Mouse (Mus musculus): Measurements from ENCODE around the gene Naa80.
"Not testable (repeated sequence)": the region's sequence is repeated elsewhere in the genome, so short reads cannot be mapped to it uniquely, and the experiment has no call there.

Gene Naa80

DNA sequence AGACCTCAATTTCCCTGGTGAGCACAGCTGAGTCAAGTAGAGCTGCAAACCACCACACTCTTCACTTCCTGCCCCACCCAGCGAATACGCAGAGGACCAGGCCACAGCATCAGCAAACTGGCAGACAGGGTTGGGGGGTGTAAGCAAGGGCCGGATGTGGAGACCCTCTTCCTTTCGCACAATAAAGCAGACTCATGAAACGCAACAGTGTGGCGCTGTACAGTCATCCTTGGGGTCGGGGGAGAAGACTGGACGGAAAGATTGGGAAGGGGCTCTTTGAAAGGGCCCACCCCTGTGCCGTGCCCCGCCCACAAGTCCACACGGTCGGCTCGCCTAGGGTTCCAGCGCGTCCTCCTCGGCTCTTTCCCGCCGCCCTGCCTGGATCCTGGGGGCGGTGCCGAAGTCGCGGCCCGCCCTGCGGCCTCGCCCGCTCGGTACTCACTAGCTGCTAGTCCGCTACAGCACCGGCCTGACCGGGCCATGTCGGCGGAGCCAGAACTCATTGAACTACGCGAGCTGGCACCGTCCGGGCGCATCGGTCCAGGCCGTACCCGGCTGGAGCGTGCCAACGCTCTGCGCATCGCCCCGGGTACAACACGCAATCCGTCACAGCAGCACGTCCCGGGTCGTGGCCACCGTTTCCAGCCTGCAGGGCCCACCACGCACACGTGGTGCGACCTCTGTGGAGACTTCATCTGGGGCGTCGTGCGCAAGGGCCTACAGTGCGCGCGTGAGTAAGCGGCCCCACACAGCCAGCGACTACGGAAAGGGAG lies 27.4 kb upstream of the Naa80 start, which contains the start of gene Rassf1:
Gene Rassf1 (plus strand): TSS at position 439 of the 773 bp plus-strand sequence.
- peak; percentile 68 for DNase-seq

DNA sequence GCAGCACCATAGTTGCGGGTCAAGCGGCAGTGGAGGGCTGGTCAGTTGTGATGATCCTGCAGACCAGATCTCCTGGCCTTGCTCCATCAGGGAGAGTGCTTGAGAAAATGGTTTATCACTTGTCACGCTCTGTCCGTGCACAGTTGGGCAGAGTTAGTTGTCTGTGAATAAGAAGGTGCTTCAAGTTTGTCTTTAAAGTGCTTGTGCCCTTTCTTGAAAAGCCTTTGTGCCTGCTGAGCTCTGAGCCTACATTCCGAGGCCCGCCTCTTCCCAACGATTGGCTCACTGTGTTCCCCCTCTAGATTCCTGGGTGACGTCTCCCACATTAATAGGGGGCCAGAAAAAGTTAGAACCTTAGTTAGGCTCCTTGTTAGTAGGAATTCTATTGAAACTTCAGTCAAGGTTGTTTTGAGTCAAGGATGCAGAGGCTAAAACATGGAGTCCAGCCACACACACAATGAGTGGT lies 26.8 kb upstream of the Naa80 start:
- no peak for DNase-seq

DNA sequence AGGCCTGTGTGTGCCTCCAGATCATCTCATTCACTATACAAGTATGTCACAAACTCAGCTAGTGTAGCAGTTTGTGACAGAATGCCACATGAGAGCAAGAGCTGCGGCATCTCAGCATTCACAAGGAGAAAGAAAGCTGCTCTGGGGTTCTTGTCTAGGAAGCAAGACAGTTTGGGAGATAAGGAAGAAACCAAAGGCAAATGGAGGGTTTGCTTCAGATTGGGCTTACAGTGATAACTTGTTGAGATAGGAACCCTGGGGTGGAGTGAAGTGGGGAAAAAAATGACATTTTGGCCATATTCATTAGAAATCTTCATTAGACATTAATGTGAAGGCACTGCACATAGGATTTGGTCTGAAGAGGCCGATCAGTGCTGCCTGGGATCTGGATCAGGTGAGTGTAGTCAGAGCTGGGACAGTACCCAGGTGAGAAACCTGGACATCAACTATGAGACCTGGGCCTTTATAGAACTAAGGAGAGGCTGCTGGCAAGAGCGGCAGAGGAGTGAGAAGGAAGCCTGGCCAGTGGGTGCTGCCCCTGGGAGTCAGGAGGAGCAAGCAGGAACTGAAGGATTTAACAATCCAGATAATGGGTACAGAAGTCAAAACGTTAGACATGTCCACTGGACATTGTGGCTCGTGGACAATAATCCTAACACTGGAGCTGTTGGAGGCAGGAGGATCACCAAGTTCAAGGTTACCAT lies 25.8 kb upstream of the Naa80 start:
- DNase-seq: no peak

DNA sequence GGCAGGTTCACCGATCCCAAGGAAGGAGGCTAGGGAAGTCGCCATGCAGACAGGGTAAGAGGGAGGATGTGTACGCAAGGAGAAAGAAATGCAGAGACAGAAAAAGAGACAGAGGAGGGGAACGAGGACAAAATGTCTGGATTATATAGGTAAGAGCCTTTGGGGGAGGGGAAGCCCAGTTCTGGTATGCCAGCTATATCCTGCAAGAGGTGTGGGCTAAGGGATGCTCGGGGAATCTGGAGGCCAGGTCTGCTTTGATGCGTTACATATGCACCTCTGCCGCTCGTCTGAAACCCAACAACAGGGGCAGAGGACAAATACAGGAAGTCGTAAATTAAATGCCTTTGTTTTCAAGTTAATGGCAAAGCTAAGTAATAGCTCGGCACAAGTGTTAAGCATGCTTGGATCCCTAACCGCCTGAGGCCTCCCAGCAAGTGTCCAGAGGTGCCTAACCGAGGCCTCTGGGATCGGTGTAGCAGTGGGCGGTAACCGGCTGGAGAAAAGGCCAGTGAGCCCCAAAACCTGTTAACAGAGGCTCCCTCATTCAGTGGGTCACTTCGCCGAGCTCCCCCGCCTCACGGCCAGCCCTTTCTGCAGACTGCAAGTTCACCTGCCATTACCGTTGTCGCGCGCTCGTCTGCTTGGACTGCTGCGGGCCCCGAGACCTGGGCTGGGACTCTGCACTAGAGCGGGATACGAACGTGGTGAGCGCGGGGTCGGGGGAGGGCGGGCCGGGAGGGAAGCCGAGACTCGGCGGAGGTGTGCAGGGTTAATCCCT lies 25.0 kb upstream of the Naa80 start:
- no peak for DNase-seq

DNA sequence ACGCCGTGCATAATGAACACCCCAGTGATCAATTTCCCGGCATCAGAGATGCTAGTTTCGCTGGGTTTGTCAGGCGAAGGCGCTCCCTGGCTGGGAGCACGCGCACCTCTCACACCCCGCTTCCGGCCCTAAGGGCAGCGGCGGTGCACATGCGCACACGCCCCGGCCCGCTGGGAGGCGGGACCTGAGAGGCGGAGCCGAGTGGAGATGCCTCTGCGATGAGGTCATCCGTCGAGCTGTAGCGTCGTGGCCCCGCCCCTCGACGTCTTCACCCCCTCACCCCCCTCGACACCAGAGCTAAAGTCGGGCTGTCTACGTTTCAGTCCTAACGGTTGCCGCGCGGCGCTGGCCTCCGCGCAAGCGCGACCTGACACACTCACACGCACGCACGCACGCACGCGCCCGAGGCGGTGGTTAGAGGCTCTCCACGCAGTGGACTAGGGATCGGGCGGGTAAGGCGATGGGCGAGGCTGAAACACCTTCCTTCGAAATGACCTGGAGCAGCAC lies 24.3 kb upstream of the Naa80 start:
- peak; percentile 94 for DNase-seq

DNA sequence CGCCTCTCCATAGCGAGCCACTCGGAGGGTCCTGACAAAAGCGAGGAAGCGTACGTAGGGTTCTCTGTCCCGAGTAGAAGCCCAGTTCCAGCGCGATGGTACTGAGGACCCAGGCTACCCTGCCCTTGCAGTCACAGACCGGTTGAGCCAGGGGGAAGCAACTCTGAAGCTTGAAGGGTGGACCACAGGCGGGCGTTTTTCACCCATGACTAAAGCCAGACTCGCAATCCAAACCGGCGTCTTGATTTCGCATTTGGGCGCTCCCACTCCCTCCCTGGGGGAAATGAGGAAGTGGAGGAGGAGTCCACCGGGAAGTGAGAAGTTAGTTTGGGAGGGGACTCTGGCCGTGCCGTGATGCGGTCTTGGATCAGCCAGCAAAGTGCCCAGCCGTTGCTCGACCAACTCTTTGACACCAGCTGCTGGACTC lies 23.6 kb upstream of the Naa80 start:
- peak; percentile 74 for DNase-seq

DNA sequence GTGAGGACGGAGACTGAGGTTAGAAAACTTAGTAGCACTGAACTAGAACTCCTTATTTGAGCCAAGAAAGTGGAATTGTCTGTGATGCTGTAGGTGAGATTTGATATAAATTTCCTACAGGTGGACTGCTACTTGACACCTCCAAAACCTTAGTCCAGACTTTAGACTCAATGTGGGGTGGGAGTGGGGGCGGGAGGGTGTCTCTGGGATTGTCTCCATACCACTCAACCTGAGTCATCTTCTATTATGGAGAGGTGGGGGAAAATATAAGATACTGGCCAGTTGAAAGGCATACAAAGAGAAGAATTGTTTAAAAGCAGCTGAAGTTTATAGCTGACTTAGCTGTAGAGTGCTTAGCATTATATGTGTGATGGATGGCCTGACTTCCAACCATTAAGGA lies 23.0 kb upstream of the Naa80 start:
- no peak for DNase-seq

DNA sequence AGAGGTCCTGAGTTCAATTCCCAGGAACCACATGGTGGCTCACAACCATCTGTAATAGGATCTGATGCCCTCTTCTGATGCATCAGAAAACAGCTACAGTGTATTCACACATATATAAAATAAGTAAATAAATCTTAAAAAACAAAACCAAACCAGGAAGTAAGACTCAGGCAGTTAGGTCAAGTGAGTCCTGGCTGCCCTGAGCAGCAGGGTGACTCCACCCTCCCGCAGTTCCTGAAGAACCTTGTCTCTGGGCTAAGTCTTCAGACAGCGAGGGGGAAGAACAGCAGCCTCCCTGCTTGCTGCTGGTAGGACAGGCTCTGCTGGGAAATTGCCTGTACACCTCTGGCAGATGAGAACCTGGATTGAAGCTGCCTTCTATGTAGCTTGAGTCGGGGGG lies 22.3 kb upstream of the Naa80 start:
- no peak for DNase-seq

DNA sequence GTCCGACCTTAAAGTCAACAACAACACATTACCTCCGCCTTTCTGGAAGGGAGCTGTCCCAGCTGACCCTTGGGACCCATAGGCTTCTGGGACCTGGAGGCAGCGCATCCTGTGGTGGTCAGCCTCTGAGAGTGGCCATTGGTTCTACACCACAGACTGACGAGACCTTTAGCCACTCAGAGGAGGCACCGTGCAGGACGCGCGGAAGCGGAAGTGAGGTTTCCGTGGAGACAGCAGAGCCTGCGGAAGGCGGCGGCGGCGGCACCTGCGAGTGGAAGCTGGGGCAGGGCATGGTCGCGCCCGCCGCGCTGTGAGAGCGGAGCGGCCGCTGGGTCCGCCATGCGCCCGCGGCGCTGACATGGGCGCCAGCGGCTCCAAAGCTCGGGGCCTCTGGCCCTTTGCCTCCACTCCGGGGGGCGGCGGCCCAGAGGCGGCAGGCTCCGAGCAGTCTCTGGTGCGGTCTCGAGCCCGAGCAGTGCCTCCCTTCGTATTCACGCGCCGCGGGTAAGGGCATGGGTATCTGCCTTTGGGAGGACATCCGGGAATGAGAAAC lies 15.6 kb upstream of the Naa80 start, which contains the start of gene Tusc2:
Gene Tusc2 (plus strand): TSS at position 227 of the 553 bp plus-strand sequence.
- peak; percentile 93 for DNase-seq

DNA sequence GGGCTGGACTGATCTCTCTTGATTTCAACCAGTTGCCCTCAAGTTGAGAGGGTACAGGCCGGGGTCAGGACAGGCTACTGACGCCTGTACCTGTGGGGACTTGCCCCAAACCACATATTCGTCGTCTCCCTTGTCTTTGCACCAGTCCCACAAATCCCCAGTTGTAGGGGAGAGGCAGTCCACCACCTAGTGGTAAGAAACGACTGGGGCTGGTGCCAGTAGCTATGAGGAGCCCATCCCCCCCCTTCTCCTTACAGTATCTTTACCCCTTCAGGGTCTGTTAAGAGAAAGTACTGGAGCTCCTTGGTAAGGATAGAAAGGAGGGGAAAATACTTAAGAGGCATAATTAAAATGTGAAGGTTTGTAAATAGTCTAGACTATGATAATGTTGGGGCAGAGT lies 13.1 kb upstream of the Naa80 start:
- not testable (repeated sequence) for DNase-seq

DNA sequence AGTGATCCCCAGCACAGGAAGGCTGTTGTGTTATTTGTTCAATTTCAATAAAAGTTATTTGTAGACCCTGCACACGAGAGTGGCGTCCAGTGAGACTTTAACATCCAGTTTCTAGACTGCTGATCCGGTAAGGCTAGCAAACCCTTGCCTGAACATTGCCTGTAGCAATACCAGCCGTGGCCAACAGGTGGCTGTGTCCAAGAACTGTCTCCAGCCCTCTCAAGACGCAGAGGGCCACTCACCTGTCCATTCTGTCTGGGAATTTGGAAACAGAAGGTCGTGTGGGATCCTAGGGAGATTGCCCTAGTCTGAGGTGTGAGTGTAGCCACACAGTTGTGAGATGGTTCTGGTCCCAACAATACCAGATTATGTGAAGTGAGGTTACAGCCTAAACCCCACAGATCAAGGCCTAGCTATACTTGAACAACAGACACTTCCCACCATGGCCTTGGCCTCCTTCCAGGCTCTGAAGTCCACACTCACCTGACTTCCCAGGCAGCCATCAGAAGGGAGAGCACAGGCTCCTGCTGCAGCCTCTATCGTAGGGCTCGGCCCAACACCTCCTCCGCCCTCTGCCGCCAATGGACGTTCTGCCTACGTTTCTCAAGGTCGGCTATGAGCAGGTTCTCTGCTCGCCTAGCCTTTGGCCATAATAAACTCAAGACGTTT lies 12.5 kb upstream of the Naa80 start:
- DNase-seq: peak; percentile 95

DNA sequence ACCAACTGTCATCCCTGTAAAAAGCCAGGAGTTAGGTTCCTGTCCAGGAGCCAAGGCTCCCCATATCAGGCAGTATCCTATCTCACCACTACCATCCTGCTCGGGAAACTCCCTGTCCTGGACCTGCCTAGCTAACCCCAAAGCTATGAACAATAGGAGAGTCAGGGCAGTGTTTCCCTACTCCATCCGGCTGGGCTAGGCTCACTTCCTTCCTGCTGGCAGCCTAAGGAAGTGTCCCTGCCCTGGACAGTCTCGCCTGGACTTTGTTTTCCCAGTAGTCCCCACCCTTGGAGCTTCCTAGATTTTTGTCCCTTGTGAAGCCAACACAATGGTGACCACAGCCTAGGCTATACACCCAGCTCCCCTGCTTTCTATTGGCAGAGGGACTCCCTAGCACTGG lies 11.8 kb upstream of the Naa80 start:
- DNase-seq: peak; percentile 60

DNA sequence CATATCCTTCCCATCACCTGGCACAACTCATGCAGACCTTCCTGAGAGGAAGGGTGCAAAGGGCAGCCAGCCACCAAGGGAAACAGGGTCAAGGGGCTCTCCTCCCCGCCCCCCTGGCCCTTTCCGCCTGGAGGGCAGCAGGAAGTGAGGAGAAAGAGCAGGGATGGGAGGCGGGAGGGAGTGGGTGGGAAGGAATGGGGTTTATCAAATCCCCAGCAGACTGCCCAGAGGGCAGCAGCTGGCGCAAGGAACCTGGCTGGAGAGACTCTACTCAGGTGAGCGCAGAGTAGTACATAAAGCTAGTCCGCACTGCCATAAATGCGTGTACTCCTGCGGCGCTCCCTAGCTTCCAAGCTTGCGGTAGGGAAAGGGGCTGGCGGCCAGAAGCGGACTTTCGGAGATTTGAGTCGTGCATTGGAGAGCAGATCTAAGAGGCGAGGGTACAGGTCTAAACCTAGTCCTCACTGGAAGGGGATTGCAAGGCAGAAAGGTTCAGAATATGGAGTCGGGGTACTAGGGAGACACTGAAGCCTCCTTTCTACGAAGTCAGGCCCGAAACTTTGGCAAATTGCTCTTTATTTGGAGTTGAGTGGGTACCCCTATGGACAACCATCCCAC lies 10.9 kb upstream of the Naa80 start, which contains the start of gene Hyal2:
Gene Hyal2 (plus strand): TSS at position 244 of the 618 bp plus-strand sequence.
- peak; percentile 63 for DNase-seq

DNA sequence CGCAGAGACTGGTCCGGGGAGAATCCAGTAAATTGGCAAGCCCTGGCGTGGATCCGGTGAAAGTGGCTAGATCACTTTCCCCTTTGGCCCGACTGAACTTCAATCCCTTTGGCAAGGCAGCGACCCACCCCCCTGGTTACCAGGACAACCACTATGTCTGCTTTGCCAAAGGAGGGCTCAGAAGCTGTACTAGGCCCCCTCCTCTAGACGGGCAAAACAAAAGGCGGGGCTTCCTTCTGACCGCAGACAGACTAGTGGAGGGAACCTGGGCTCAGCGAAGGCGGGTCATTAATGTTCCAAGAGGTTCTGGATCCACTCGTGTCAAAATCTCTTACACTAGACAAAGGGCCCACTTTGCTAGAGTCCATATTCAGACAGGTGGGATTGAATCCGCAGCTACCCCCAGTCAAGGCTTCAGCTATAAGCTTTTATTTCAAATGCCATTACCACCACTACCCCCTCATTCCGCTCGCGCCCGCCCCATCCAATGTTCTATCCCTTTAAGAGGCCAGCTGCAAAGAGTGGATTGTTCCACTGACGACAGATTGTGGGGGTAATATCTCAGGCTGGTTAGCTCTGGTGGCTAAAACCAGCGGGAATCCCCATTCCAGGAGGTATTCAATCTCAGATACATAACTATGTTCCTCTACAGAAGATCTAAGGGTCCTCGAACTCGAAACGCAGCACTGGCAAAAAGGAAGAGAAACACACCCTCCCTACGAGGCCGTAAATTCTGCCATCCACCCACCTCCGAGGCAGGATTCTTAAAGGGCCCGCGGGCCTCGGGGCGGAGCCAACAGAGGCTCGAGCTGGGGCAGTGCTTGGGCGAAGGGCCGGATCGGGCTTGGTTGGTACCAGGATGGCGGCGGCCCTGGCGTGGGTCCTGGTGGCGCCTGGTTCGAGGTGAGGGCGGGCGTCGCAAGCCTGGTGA lies 10.1 kb upstream of the Naa80 start:
- DNase-seq: peak; percentile 84

DNA sequence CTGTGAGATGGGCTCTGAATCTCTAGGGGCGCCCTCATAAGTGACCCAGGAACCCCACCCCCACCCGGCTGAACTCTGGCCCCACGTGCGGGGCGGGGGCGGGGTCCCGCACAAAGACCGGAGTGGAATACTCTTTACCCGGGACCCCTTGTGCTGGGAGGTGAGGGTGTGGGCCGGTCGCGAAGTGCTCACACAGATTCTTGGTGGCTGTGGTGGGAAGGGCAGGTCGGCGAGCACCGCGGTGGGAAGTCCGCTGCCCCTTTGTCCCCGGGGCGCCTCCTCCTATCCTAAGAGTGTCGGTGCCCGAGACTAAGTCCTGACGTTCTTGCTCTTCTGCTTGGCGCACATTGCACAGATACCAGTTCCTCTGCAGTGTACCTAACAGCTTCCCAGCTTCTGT lies 9.4 kb upstream of the Naa80 start:
- no peak for DNase-seq

DNA sequence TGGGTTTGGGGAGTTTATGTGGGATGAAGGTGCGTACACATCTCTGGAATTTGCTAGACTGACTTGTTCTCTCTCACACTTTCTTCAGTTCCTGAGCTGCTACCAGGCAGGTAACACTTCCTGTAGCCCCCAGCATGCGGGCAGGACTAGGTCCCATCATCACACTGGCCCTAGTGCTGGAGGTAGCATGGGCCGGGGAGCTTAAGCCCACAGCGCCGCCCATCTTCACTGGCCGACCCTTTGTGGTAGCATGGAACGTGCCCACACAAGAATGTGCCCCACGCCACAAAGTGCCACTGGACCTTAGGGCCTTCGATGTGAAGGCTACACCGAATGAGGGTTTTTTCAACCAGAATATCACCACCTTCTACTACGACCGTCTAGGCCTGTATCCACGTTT lies 8.7 kb upstream of the Naa80 start:
- DNase-seq: no peak

DNA sequence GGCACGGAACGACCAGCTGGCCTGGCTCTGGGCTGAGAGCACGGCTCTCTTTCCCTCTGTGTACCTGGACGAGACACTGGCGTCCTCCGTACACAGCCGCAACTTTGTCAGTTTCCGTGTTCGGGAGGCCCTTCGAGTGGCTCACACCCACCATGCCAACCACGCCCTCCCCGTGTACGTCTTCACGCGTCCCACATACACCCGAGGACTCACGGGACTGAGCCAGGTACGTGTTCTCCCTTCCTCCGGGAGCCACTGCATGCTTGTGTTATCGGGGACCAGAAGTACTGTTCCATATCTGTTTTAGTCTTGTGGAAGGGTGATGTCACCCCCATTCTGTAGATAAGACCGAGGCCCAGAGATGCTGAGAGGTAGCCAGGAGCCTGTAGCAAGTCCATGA lies 7.8 kb upstream of the Naa80 start:
- no peak for DNase-seq

DNA sequence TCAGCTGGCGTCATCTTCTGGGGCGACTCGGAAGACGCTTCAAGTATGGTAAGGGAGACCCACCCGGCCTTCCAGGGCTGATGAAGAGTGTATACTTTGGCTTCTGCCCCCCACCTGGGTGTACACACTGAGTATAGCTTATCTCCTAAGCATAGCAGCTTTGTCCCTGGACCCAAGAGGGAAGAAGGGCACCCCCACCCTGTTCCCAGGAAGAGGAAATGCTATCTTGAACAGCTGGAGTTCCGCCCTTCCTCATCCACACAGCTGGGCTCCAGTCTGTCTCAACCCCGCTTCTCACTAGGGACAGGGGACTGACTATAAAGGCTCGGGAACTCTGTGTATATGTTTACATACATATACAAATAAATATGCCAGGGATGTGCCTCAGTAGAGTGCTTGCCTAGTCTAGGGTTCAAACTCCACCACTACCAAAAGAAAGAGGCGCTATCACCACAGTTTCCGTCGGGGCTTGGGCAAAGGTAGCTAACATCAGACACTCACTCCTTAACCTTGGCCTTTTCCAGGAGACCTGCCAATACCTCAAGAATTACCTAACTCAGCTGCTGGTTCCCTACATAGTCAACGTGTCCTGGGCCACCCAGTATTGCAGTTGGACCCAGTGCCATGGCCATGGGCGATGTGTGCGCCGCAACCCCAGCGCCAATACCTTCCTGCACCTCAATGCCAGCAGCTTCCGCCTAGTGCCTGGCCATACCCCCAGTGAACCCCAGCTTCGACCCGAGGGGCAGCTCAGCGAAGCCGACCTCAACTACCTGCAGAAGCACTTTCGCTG lies 7.0 kb upstream of the Naa80 start:
- DNase-seq: no peak

DNA sequence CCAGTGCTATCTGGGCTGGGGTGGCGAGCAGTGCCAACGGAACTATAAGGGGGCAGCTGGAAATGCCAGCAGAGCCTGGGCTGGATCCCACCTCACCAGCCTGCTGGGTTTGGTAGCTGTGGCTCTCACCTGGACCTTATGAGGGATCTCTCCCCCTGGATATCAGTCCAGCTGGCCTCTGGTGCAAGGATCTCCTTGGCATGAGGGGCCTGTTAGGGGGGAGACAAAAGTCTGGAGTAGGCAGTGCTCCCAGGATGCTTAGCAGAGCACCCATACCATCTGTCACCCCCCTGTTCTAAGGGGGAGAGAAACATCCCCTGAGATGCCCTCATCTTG lies 6.4 kb upstream of the Naa80 start:
- no peak for DNase-seq

DNA sequence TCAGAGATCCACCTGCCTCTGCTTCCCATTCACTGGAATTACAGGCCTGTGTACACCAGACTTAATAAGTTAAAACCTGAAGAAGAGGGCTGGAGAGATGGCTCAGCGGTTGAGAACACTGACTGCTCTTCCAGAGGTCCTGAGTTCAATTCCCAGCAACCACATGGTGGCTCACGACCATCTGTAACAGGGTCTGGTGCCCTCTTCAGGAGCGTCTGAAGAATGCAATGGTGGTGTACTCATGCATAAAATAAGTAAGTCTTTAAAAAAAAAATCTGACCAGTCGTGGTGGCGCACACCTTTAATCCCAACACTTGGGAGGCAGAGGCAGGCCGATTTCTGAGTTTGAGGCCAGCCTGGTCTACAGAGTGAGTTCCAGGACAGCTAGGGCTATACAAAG lies 4.9 kb upstream of the Naa80 start:
- not testable (repeated sequence) for DNase-seq
